Mouse (Mus musculus) liver, embryonic 11.5 days (tissue): ENCODE data around the gene Erbin. TPM values are rescaled to one million over a fixed set of nuclear protein-coding genes. Genes with fewer than 3 reads are reported as not detected.

Source experiments
- ATAC-seq: fragments of 200-750 bp; cut with Nextera tagmentation; replicated peaks from 2 replicates; pipeline ENCODE4 v1.8.0; 2017; ENCODE audit warnings: moderate number of reproducible peaks, mild to moderate bottlenecking, moderate TSS enrichment, moderate library complexity; ENCODE audit not compliant: low FRiP score
- DNase-seq: peaks from one replicate; pipeline ENCODE4 v3.0.0-alpha.2; 2017; ENCODE audit warnings: low spot score
- H3K27ac ChIP-seq: fragments of 300-500 bp; sonication (generic); 2 replicates; pipeline ENCODE4 v1.5.1; 2014; ENCODE audit warnings: mild to moderate bottlenecking, low read depth, low read length, control low read depth
- H3K27me3 ChIP-seq: fragments of 300-500 bp; sonication (generic); replicated peaks from 2 replicates; pipeline ENCODE4 v1.6.1; 2014; ENCODE audit warnings: low read length, mixed read lengths; ENCODE audit not compliant: control insufficient read depth, insufficient read depth
- H3K36me3 ChIP-seq: fragments of 300-500 bp; sonication (generic); 2 replicates; pipeline ENCODE4 v1.6.1; 2014; ENCODE audit warnings: mild to moderate bottlenecking, low read length, moderate library complexity, mixed read lengths; ENCODE audit not compliant: control insufficient read depth, insufficient read depth
- H3K4me1 ChIP-seq: fragments of 300-500 bp; sonication (generic); replicated peaks from 2 replicates; pipeline ENCODE4 v1.6.1; 2014; ENCODE audit warnings: low read length, mixed read lengths; ENCODE audit not compliant: control insufficient read depth, insufficient read depth
- H3K4me2 ChIP-seq: fragments of 300-500 bp; sonication (generic); 2 replicates; pipeline ENCODE4 v1.6.1; 2014; ENCODE audit warnings: mild to moderate bottlenecking, control low read depth, moderate library complexity
- H3K4me3 ChIP-seq: fragments of 300-500 bp; sonication (generic); 2 replicates; pipeline ENCODE4 v1.5.1; 2014; ENCODE audit warnings: low read depth, low read length, control low read depth
- H3K9ac ChIP-seq: fragments of 300-500 bp; sonication (generic); 2 replicates; pipeline ENCODE4 v1.6.1; 2014; ENCODE audit warnings: low read depth, low read length, control low read depth
- H3K9me3 ChIP-seq: fragments of 300-500 bp; sonication (generic); 2 replicates; pipeline ENCODE4 v1.6.1; 2016; ENCODE audit warnings: low read length, inconsistent platforms, mixed read lengths; ENCODE audit not compliant: control insufficient read depth
- WGBS: fragments of 180-500 bp; shearing (Covaris S2); extraction: QIAGEN DNeasy Blood & Tissue Kit; methylation state at CpG from one replicate; pipeline ENCODE4 v1.1.7; 2014; 5-methylcytosine and 5-hydroxymethylcytosine counted together
- polyA plus RNA-seq: library from polyadenylated mRNA; unstranded; fragments of >200 nt; fragmentation: Nextera tagmentation; extraction: Ambion mirVana; gene quantifications from 2 replicates; pipeline ENCODE4 v1.2.1, GENCODE M21; 2014

The Erbin gene
- polyA plus RNA-seq, 1 experiment from 2014 or later, result 16.2 TPM

GRCm38 (mm10) chr13:103957175-103957940 lies 37.0 kb upstream of the Erbin start:
- 46% methylated on average over 8 of the region's 8 CpGs for WGBS
- ATAC-seq (peak; percentile 31; the same call in 1 of the 2 replicates), DNase-seq (no peak)
- no peaks in the 10 kb centered on the region for H3K36me3 ChIP-seq
- no peaks in the 10 kb centered on the region for H3K4me1 ChIP-seq
- no peak overlapping the region for H3K9ac ChIP-seq
- H3K4me2 ChIP-seq, result no peak overlapping the region
- no peaks in the 10 kb centered on the region for H3K27me3 ChIP-seq
- H3K9me3 ChIP-seq, result no peaks in the 10 kb centered on the region
- H3K4me3 ChIP-seq, result no peak overlapping the region
- H3K27ac ChIP-seq, result no peak overlapping the region

- Histone ChIP-seq H3K4me1 (no peaks in the 10 kb centered on the region), H3K4me3 (no peak overlapping the region), H3K27ac (no peak overlapping the region), H3K36me3 (no peaks in the 10 kb centered on the region), H3K27me3 (no peaks in the 10 kb centered on the region), H3K4me2 (no peak overlapping the region), H3K9me3 (no peaks in the 10 kb centered on the region), H3K9ac (no peak overlapping the region)
- WGBS, result 56% methylated on average over 2 of the region's 2 CpGs
- no peak for ATAC-seq
- no peak for DNase-seq
Observed at GRCm38 (mm10) chr13:103955652-103956051, 35.3 kb upstream of the Erbin start.

- DNase-seq, result no peak
- Histone ChIP-seq H3K9me3 (no peaks in the 10 kb centered on the region), H3K27me3 (no peaks in the 10 kb centered on the region), H3K4me2 (no peak overlapping the region), H3K9ac (no peak overlapping the region), H3K4me3 (no peak overlapping the region), H3K36me3 (no peaks in the 10 kb centered on the region), H3K27ac (no peak overlapping the region), H3K4me1 (no peaks in the 10 kb centered on the region)
- no peak for ATAC-seq
- WGBS, result 93% methylated on average over 7 of the region's 7 CpGs
Observed at GRCm38 (mm10) chr13:103951393-103951792, 31.1 kb upstream of the Erbin start.

- H3K9ac ChIP-seq, result no peak overlapping the region
- H3K4me2 ChIP-seq, result no peak overlapping the region
- ATAC-seq, result no peak
- H3K9me3 ChIP-seq, result no peaks in the 10 kb centered on the region
- no peak overlapping the region for H3K27ac ChIP-seq
- no peak for DNase-seq
- no peak overlapping the region for H3K4me3 ChIP-seq
- H3K36me3 ChIP-seq, result no peaks in the 10 kb centered on the region
- H3K4me1 ChIP-seq, result no peaks in the 10 kb centered on the region
- no peaks in the 10 kb centered on the region for H3K27me3 ChIP-seq
- WGBS, result 73% methylated on average over 2 of the region's 2 CpGs
Observed at GRCm38 (mm10) chr13:103940796-103941195, 20.5 kb upstream of the Erbin start.

- H3K9me3 ChIP-seq, result no peaks in the 10 kb centered on the region
- 88% methylated on average over 6 of the region's 6 CpGs for WGBS
- H3K4me2 ChIP-seq, result no peak overlapping the region
- H3K4me1 ChIP-seq, result no peaks in the 10 kb centered on the region; the same call in 1 of the 2 replicates
- ATAC-seq (no peak), DNase-seq (no peak)
- no peaks in the 10 kb centered on the region for H3K27me3 ChIP-seq
- no peak overlapping the region for H3K27ac ChIP-seq
- no peaks in the 10 kb centered on the region for H3K36me3 ChIP-seq
- H3K4me3 ChIP-seq, result no peak overlapping the region
- no peak overlapping the region for H3K9ac ChIP-seq
Observed at GRCm38 (mm10) chr13:103924586-103924985, 4.3 kb upstream of the Erbin start.

- Histone ChIP-seq H3K4me1 (no peaks in the 10 kb centered on the region; the same call in 1 of the 2 replicates), H3K4me3 (no peak overlapping the region), H3K27me3 (no peaks in the 10 kb centered on the region), H3K9me3 (no peaks in the 10 kb centered on the region), H3K4me2 (no peak overlapping the region), H3K36me3 (no peaks in the 10 kb centered on the region), H3K9ac (no peak overlapping the region), H3K27ac (no peak overlapping the region)
- ATAC-seq (no peak), DNase-seq (no peak)
- WGBS, result 79% methylated on average over 6 of the region's 6 CpGs
Observed at GRCm38 (mm10) chr13:103923402-103924065, 3.2 kb upstream of the Erbin start.

- 29% methylated on average over 11 of the region's 11 CpGs for WGBS
- Histone ChIP-seq H3K9ac (peak overlapping the region; percentile 97), H3K27me3 (no peaks in the 10 kb centered on the region), H3K27ac (peak overlapping the region; percentile 99), H3K4me1 (no peaks in the 10 kb centered on the region; the same call in 1 of the 2 replicates), H3K36me3 (no peaks in the 10 kb centered on the region), H3K9me3 (no peaks in the 10 kb centered on the region), H3K4me2 (peak overlapping the region; percentile 86), H3K4me3 (peak overlapping the region; percentile 78)
- DNase-seq (no peak), ATAC-seq (no peak)
Observed at GRCm38 (mm10) chr13:103921831-103922380, 1.6 kb upstream of the Erbin start.

- WGBS, result under 1% methylated on average over 95 of the region's 125 CpGs
- Histone ChIP-seq H3K27me3 (no peaks in the 10 kb centered on the region), H3K27ac (peak overlapping the region; percentile 99), H3K9me3 (no peaks in the 10 kb centered on the region), H3K9ac (peak overlapping the region; percentile 97), H3K4me3 (peak overlapping the region; percentile 78), H3K36me3 (no peaks in the 10 kb centered on the region), H3K4me1 (no peaks in the 10 kb centered on the region; the same call in 1 of the 2 replicates), H3K4me2 (peak overlapping the region; percentile 86)
- peak; percentile 81 for ATAC-seq
- DNase-seq, result peak; percentile 87
Observed at GRCm38 (mm10) chr13:103920933-103921830, 868 bp upstream of the Erbin start.
